Mouse (Mus musculus) stomach, adult 2 months (tissue): ENCODE data around the gene Col20a1. TPM values are rescaled to one million over a fixed set of nuclear protein-coding genes. Genes with fewer than 3 reads are reported as not detected.

Experiments
- polyA plus RNA-seq: library from polyadenylated mRNA; depleted of rRNA; stranded (reverse); fragments of >200 nt; gene quantifications from 2 replicates; pipeline ENCODE4 v1.2.3, GENCODE M21; 2012; rRNA removed

Col20a1 gene
- 2.1 and 3.1 TPM in 2 replicates for polyA plus RNA-seq

DNA sequence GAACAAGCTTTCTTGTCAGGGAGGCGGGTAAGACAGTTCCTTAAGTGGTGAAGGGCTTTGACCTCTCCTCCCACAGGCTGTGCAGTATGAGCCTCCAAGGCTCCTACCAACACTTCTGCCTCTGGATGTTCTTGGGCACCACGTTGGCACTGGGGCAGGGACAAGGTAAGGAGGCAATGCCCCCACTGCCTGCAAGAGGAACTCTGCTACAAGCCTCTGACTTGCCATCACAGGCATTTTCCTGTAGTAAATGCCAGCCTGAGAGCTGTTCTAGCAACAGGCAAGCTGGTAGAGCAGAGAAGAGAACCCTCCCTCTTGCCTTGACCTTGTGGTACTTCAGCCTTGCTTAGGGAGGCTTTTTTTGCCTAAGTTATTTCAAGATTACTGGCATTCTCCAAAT lies at the start of gene Col20a1:
Col20a1 (plus strand) TSS at position 87 of the 400 bp plus-strand sequence.

DNA sequence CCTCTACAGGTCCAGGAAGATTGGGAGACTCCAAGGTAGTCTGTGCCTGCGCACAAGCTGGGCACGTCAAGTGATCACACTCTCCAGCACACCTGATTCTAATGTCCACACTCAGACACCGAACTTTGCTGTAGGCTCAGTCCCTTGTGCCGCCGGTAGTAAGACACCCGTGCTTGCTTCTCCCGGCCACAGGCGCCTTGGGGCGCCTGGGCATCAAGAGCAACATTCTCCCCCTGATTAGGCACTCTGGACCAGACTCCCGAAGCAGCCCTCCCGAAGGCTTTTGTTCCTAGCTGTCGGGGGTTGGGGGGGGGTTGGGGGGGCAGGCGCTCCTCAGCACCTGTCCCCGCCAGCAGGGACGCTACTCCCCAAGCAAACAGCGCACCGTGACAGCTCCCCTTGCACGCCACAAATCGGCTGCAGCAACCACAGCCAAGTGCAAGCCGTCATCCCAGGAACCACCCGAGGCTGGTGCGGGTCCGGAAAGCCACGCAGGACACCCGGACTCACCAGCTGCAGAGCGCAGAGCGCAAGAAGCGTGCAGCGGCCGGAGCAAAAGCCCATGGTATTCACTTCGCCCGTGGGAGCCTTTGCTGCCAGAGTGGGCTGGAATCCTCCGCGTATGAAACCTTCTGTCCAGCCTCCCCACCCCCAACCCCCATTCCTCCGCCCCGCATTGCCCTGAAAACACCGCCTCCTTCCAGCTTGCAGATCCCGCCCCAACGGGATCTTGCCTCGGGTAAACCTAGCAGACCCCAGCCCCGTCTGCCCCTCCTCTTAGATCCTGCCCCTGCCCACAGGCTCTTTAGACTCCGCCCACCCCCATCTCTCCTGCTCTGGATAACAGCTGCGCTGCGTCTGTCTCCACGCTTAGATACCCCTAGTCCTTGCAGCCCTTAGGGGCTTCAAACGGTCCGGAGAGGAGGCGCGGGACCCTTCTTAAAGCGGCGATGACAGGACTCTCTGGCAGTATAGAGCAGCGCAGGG lies 32.0 kb upstream of the Col20a1 start, which contains the start of gene Nkain4:
Nkain4 (minus strand) TSS at position 639 of the 987 bp plus-strand sequence.

DNA sequence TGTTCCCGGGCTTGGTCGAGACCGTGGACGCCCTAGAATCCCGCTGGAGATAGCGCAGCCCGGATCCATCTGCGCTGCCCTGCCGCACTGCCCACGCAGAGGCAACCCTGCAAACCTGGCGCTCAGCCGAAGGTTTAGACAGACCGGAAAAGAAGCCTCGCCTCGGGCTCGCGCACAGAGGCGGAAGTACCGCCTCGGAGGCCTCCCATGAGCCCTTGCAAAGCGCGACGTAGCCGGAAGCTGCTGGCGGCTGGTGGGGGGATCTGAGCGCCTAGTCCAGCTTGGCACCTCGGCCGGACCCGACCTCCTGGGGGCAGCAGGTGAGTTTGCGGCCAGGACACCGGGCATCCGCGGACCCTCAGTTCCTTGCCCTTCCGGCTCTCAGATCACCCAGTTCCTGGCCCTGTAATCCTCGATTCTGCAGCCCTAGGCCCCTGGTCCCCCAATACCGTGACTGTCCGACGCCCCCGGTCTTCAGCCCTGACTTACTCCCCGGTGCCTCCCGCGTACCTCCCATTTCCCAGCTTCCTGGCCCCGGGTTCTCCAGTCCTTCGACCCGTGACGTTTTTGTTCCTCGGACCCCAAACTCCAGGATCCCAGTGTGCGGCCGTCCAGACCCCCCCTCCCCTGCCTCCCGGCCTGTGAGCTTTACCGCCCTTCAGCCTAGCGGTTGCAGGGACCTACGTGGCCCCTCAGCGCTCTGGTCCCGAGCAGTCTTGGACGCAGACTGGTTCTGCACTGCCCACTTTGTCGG lies 19.1 kb upstream of the Col20a1 start, which contains the start of gene Arfgap1:
Arfgap1 (plus strand) TSS at position 216 of the 754 bp plus-strand sequence.

DNA sequence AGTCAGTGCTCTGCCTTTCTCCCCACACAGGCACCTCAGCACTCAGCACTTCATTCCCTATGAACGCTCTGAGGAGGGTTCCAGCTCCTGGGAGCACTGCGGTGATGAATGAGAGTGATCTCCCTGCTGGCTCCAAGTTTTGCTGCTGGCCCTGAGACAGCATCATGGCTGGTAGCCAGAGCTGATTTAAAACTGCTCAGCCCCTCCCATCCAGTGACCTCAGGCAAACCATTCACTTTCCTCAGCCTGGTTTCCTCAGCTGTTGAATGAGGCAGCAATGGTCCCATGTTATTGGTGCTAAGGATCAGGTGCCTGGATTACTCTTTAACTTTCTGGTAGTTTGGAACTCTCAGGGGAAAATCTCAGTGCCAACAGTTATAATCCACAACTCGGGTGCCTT lies 57.1 kb downstream of the Col20a1 start, which contains the start of gene Chrna4:
Chrna4 (minus strand) TSS at position 110 of the 400 bp plus-strand sequence.

Other genes with a start within 250 kb of the Col20a1 start
- not detected in 2 replicates for gene Bhlhe23, start 209.6 kb upstream of the Col20a1 start, polyA plus RNA-seq
- gene Ythdf1, start 65.6 kb upstream of the Col20a1 start, polyA plus RNA-seq, result 5.8 and 12.1 TPM in 2 replicates
- not detected in 2 replicates for gene Birc7, start 57.5 kb upstream of the Col20a1 start, polyA plus RNA-seq
- 6.1 and 8.3 TPM in 2 replicates for gene Nkain4, start 31.8 kb upstream of the Col20a1 start, polyA plus RNA-seq
- gene Arfgap1, start 19.3 kb upstream of the Col20a1 start, polyA plus RNA-seq, result 28.8 and 30.3 TPM in 2 replicates
- 0.01 TPM in 1 of 2 replicates, not detected in the other for gene Chrna4, start 57.0 kb downstream of the Col20a1 start, polyA plus RNA-seq
- gene Kcnq2, start 148.8 kb downstream of the Col20a1 start, polyA plus RNA-seq, result 0.27 and 0.38 TPM in 2 replicates
- gene Eef1a2, start 170.5 kb downstream of the Col20a1 start, polyA plus RNA-seq, result 9.4 and 9.6 TPM in 2 replicates
- gene Ppdpf, start 200.7 kb downstream of the Col20a1 start, polyA plus RNA-seq, result 151 and 208 TPM in 2 replicates
- 0.48 and 0.65 TPM in 2 replicates for gene Ptk6, start 216.3 kb downstream of the Col20a1 start, polyA plus RNA-seq
- gene Srms, start 226.7 kb downstream of the Col20a1 start, polyA plus RNA-seq, result 1.0 and 1.5 TPM in 2 replicates
- gene Fndc11, start 233.5 kb downstream of the Col20a1 start, polyA plus RNA-seq, result 0.78 and 0.85 TPM in 2 replicates